Mouse (Mus musculus) midbrain, embryonic 15.5 days (tissue): ENCODE measurements at regions not wholly inside any gene's neighbourhood (a gene's known extent, or its start where the extent isn't known, plus 50 kb on each side); places are given as distances from the start of the nearest gene placed in this dataset.

Source experiments
- ATAC-seq: fragments of 200-750 bp; cut with Nextera tagmentation; replicated peaks from 2 replicates; pipeline ENCODE4 v1.8.0; 2017; ENCODE audit warnings: moderate TSS enrichment
- H3K27ac ChIP-seq: fragments of 300-500 bp; sonication (generic); 2 replicates; pipeline ENCODE4 v1.5.1; 2015; ENCODE audit warnings: mild to moderate bottlenecking, inconsistent platforms
- H3K27me3 ChIP-seq: fragments of 300-500 bp; sonication (generic); replicated peaks from 2 replicates; pipeline ENCODE4 v1.6.1; 2015; ENCODE audit warnings: inconsistent platforms
- H3K36me3 ChIP-seq: fragments of 300-500 bp; sonication (generic); replicated peaks from 2 replicates; pipeline ENCODE4 v1.6.1; 2015; ENCODE audit warnings: inconsistent platforms
- H3K4me1 ChIP-seq: fragments of 300-500 bp; sonication (generic); 2 replicates; pipeline ENCODE4 v1.6.1; 2015; ENCODE audit warnings: inconsistent platforms
- H3K4me2 ChIP-seq: fragments of 300-500 bp; sonication (generic); 2 replicates; pipeline ENCODE4 v1.6.1; 2015; ENCODE audit warnings: inconsistent platforms, mild to moderate bottlenecking, moderate library complexity
- H3K4me3 ChIP-seq: fragments of 300-500 bp; sonication (generic); 2 replicates; pipeline ENCODE4 v1.5.1; 2015; ENCODE audit warnings: mild to moderate bottlenecking, inconsistent platforms
- H3K9ac ChIP-seq: fragments of 300-500 bp; sonication (generic); 2 replicates; pipeline ENCODE4 v1.6.1; 2015; ENCODE audit warnings: mild to moderate bottlenecking, inconsistent platforms
- H3K9me3 ChIP-seq: fragments of 300-500 bp; sonication (generic); 2 replicates; pipeline ENCODE4 v1.6.1; 2016; ENCODE audit warnings: inconsistent platforms
- WGBS: fragments of 180-500 bp; shearing (Covaris S2); methylation state at CpG from one replicate; pipeline ENCODE4 v1.1.7; 2015; ENCODE audit warnings: mixed read lengths; 5-methylcytosine and 5-hydroxymethylcytosine counted together

DNA sequence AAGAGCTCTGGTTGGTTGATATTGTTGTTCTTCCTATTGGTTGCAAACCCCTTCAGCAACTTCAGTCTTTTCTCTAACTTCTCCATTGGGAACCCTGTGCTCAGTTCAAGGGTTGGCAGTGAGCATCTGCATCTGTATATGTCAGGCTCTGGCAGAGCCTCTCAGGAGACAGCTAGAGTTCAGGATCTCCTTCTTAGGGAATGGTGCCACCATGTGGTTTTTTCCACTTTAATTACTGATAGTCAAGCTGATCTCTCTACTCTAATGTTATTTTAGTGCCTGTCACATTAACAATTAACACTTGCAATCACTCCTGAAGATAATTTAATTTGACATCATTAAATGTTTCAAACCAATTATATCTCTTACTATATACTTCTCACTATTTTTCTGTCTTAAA lies 550.4 kb downstream of the Gm597 start:
- Histone ChIP-seq H3K4me2 (no peak overlapping the region), H3K27me3 (no peaks in the 10 kb centered on the region), H3K9ac (no peak overlapping the region), H3K4me3 (no peak overlapping the region), H3K4me1 (no peaks in the 10 kb centered on the region), H3K36me3 (no peaks in the 10 kb centered on the region), H3K9me3 (no peaks in the 10 kb centered on the region), H3K27ac (no peak overlapping the region)
- ATAC-seq, result no peak

DNA sequence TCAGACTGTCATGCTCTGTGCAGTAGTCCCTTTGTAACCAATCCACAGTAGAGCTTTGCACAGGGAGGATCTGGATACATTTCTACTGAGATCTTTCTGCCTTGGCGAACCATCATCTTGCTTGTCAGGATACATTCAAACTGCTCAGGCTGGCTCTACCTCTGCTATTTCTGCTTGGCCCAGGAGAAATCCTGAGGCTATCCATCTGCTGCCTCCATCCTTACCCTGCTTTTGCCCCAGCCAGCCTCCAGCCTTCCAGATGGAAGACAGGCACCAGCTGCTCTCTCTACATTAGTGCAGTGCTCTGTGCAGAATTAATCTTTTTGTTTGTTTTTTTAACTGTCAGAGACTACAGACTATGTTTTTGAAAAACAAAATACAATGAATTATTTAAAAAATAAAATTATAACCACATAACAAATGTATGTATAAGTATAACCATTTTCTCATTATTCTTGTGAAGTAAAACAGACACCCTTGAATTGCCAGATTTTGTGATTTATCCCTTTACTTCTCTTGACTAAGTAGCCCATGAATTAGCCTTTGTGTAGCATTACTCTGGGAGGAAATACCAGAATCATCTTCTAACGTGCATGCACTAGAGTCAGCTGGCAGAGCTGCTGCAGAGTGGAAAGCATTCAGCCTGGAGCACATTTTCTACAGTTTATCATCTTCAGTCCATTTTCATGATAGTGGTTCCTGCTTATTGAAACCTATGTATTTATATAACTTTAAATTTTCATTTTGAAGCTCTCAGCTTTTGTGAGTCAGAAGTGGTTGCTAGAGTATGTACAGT lies 565.6 kb downstream of the Gm597 start:
- no peak overlapping the region for H3K27ac ChIP-seq
- no peak overlapping the region for H3K9ac ChIP-seq
- ATAC-seq, result peak; percentile 80; the same call in 1 of the 2 replicates
- H3K36me3 ChIP-seq, result no peaks in the 10 kb centered on the region
- no peaks in the 10 kb centered on the region for H3K27me3 ChIP-seq
- WGBS, result 58% methylated on average over 2 of the region's 2 CpGs
- H3K4me3 ChIP-seq, result no peak overlapping the region
- H3K9me3 ChIP-seq, result no peaks in the 10 kb centered on the region
- H3K4me2 ChIP-seq, result no peak overlapping the region
- H3K4me1 ChIP-seq, result no peaks in the 10 kb centered on the region
